Mouse (Mus musculus): ENCODE data around the gene Arhgap27. TPM values are rescaled to one million over a fixed set of nuclear protein-coding genes. Genes with fewer than 3 reads are reported as not detected.

The Arhgap27 gene
- total and polyA plus RNA-seq, 2 experiments from 2014 or later: 4.8 to 5.6 TPM

DNA sequence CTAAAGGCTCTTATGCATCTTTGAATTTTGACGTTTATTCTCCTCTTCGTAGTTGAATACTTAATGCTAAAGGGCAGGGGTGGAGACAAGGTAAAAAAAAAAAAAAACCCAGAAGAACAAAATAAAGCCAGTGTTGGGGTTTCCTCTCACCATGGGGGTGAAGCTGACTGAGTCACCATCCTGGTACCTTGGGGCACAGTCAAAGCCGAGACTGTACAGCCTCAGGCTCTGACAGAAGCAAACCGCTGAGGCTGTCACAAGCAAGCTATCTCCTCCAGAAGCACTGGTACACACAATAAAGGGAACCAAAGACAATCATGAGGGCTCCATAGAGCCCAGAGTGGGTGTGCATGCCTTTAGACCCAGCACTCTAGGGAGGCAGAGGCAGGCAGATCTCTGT, 9.1 kb upstream of the Arhgap27 start:
- Histone ChIP-seq H3K27me3 (ENCODE audit: insufficient read depth, low read length) (no peaks in the 10 kb centered on the region), H3K9me3 (ENCODE audit: low read length) (no peaks in the 10 kb centered on the region), H3K4me3 (ENCODE audit: low read depth, low read length) (no peak overlapping the region), H3K4me2 (ENCODE audit: low read depth) (no peak overlapping the region), H3K4me1 (ENCODE audit: insufficient read depth) (no peaks in the 10 kb centered on the region), H3K9ac (no peak overlapping the region), H3K36me3 (ENCODE audit: insufficient read depth) (peaks cover 46% of the 10 kb centered on the region), H3K27ac (ENCODE audit: low read depth, low read length) (no peak overlapping the region)
- TF ChIP-seq CTCF (IDR thresholded peaks at IDR 0.05; ENCODE audit: low read depth): no peak
- no peak for ATAC-seq
- 87% methylated on average over 4 of the region's 4 CpGs for WGBS
- no peak for DNase-seq

DNA sequence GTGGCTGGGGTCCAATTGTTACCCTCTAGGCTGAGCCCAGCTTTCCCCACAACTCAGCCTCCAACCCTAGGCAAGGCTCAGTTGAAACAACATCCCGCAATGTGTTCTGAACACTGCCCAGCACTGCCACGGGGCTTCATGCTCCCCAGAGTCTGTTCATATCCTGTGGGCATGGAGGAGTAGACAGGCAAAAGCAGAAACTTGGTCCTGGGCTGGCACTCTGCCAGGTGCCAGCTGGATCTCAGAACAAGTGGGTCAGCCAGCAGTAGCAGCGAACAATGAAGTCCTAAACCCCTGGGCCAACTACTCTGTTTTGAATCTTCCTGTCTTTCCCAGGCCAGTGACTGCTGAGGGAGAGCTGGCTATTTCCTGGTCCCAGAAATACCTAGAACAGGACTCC, 8.6 kb upstream of the Arhgap27 start:
- H3K36me3 ChIP-seq (ENCODE audit: insufficient read depth): peaks cover 41% of the 10 kb centered on the region
- no peak for ATAC-seq
- DNase-seq: no peak

DNA sequence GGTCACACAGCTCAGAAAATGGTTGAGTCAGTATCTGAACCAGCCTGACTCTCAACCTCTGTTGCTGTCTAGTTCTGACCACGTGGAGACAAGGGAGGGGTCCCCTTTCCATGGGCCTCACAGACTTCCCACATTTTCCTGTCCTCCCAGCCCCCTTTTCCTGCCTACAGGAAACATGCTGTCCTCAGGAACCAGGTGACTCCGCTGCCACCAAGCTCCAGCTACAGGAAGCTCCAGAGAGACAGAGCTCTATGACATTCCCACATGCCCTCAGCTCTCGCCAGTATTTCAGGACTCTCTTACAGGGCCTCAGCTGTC, 7.7 kb upstream of the Arhgap27 start:
- no peak overlapping the region for H3K4me2 ChIP-seq (ENCODE audit: low read depth)
- no peaks in the 10 kb centered on the region for H3K9me3 ChIP-seq (ENCODE audit: low read length)
- H3K9ac ChIP-seq: no peak overlapping the region
- H3K27ac ChIP-seq (ENCODE audit: low read depth, low read length): no peak overlapping the region
- DNase-seq (no peak), ATAC-seq (no peak)
- H3K4me1 ChIP-seq (ENCODE audit: insufficient read depth): no peaks in the 10 kb centered on the region
- WGBS: 82% methylated on average over 3 of the region's 3 CpGs
- no peak for TF ChIP-seq CTCF (IDR thresholded peaks at IDR 0.05; ENCODE audit: low read depth)
- peaks cover 41% of the 10 kb centered on the region for H3K36me3 ChIP-seq (ENCODE audit: insufficient read depth)
- no peaks in the 10 kb centered on the region for H3K27me3 ChIP-seq (ENCODE audit: insufficient read depth, low read length)
- H3K4me3 ChIP-seq (ENCODE audit: low read depth, low read length): no peak overlapping the region

More for the DNA sequence above, 8.6 kb upstream of the Arhgap27 start:
- no peaks in the 10 kb centered on the region for H3K27me3 ChIP-seq (ENCODE audit: insufficient read depth, low read length)
- no peaks in the 10 kb centered on the region for H3K4me1 ChIP-seq (ENCODE audit: insufficient read depth)
- H3K9me3 ChIP-seq (ENCODE audit: low read length): no peaks in the 10 kb centered on the region
- 66% methylated on average over 3 of the region's 3 CpGs for WGBS
- H3K4me3 ChIP-seq (ENCODE audit: low read depth, low read length): no peak overlapping the region
- no peak overlapping the region for H3K4me2 ChIP-seq (ENCODE audit: low read depth)
- TF ChIP-seq CTCF (IDR thresholded peaks at IDR 0.05; ENCODE audit: low read depth): no peak
- H3K27ac ChIP-seq (ENCODE audit: low read depth, low read length): no peak overlapping the region
- no peak overlapping the region for H3K9ac ChIP-seq

DNA sequence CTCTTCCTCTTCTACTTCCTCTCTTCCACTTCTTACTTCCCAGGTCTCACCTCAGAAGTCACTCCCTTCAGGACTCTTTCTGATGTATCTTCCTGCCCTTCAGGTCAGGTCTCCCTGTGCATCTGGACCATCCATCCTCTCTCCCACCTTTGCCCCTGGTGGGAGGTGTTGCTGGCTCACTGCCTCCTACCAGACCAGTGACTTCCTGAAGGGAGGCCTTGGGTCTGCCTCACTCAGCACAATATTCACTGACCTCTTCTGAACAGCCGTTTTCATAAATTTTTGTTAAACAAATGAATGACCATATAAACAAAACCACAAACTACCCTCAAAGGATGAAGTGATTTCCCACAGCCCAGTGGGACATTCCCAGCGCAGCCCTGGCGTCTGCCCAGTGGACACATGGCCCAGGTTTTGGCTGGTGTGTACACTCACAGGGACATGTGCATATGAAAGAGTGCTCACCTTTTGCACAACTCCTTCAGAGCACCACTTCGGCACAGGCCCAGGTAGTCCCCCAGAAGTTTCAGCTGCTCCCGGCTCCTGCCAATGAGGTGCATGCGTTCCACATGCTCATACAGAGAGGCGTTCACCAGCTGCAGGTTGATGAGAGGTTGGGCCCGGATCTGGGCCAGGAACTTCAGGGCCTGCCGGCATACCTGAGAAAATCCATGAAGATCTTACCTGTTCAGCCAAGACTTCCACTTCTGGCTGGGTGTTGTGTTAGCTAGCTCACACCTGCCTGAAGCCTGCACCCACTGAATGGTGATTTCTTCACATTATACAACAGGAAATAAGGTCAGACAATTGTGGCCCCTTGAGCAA, 7.1 kb upstream of the Arhgap27 start:
- WGBS: 95% methylated on average over 9 of the region's 9 CpGs
- DNase-seq (no peak), ATAC-seq (no peak)
- no peak overlapping the region for H3K4me3 ChIP-seq (ENCODE audit: low read depth, low read length)
- no peak for TF ChIP-seq CTCF (IDR thresholded peaks at IDR 0.05; ENCODE audit: low read depth)
- peaks cover 36% of the 10 kb centered on the region for H3K36me3 ChIP-seq (ENCODE audit: insufficient read depth)
- no peaks in the 10 kb centered on the region for H3K9me3 ChIP-seq (ENCODE audit: low read length)
- H3K4me2 ChIP-seq (ENCODE audit: low read depth): no peak overlapping the region
- no peak overlapping the region for H3K9ac ChIP-seq
- H3K27me3 ChIP-seq (ENCODE audit: insufficient read depth, low read length): no peaks in the 10 kb centered on the region
- no peak overlapping the region for H3K27ac ChIP-seq (ENCODE audit: low read depth, low read length)
- no peaks in the 10 kb centered on the region for H3K4me1 ChIP-seq (ENCODE audit: insufficient read depth)

DNA sequence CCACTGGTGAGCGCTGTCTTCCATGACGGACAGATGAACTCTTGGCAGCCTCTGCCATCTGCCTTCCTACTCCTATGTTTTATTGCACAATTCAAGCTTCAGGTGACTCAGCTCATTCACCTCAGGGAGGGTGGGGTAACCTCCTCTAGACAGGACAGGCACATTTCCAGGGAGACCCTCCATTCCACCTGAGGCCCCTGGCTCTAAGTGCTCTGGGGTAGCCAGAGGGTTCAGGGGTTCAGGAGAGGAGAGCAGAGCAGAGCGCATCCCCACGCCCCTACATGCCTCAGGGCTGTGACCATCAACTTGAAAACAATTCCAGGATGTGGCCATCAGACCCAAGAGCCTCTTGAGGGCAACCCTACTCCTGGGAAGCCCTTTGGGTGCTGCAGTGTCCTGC, 2.0 kb upstream of the Arhgap27 start:
- Histone ChIP-seq H3K36me3 (ENCODE audit: insufficient read depth) (peaks cover 11% of the 10 kb centered on the region), H3K4me2 (ENCODE audit: low read depth) (no peak overlapping the region), H3K27ac (ENCODE audit: low read depth, low read length) (no peak overlapping the region), H3K9ac (no peak overlapping the region), H3K27me3 (ENCODE audit: insufficient read depth, low read length) (peaks cover 36% of the 10 kb centered on the region), H3K4me1 (ENCODE audit: insufficient read depth) (0 out of 2 replicates have a peak, but pooled peaks cover 7% of the 10 kb centered on the region), H3K4me3 (ENCODE audit: low read depth, low read length) (no peak overlapping the region), H3K9me3 (ENCODE audit: low read length) (no peaks in the 10 kb centered on the region)
- ATAC-seq: no peak
- no peak for TF ChIP-seq CTCF (IDR thresholded peaks at IDR 0.05; ENCODE audit: low read depth)
- WGBS: 92% methylated on average over 4 of the region's 4 CpGs
- DNase-seq: no peak

DNA sequence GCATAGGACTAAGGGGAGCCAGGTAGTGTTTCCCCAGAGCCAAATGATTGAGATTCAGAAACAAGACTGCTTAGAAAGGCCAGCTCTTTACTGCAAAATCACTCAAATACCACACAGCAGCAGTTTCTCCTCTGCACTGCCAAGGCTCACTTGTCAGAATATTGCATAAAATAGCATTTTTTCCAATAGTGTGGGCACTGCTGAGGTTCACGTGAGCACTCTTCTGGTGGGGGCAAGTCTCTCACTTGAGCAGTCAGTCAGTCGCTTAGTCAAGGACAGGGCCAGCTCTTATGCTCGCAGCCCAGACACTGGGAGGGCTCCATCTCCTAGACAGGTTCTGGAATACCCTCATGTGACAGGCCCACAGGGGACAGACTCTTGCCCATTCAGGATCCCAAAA, 1.5 kb upstream of the Arhgap27 start:
- peaks cover 9% of the 10 kb centered on the region for H3K36me3 ChIP-seq (ENCODE audit: insufficient read depth)
- 76% methylated on average over 3 of the region's 3 CpGs for WGBS
- H3K9me3 ChIP-seq (ENCODE audit: low read length): no peaks in the 10 kb centered on the region
- no peak overlapping the region for H3K9ac ChIP-seq
- 0 out of 2 replicates have a peak, but pooled peaks cover 7% of the 10 kb centered on the region for H3K4me1 ChIP-seq (ENCODE audit: insufficient read depth)
- ATAC-seq: no peak
- no peak overlapping the region for H3K4me2 ChIP-seq (ENCODE audit: low read depth)
- H3K4me3 ChIP-seq (ENCODE audit: low read depth, low read length): no peak overlapping the region
- H3K27ac ChIP-seq (ENCODE audit: low read depth, low read length): no peak overlapping the region
- H3K27me3 ChIP-seq (ENCODE audit: insufficient read depth, low read length): peaks cover 37% of the 10 kb centered on the region
- DNase-seq: no peak
- TF ChIP-seq CTCF (IDR thresholded peaks at IDR 0.05; ENCODE audit: low read depth): no peak

DNA sequence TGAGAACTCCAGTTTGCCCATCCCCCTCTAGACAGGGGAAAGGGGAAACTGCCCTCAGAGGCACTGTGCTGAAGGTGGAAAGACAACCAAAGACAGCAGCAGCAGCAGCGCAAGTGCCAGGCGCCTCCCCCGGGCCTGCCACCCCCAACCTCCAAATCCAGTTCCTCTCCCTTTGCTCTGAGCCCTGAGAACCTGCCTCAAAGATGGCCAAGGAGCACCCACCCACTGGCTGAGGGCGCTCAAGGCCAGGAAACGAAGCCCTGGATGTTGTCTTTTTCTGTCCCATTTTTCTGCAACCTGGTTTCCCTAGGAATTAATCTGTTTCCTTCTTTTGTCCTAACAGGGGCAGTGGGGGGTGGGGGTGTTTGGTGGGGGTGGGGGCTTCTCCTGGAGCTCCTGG, 843 bp upstream of the Arhgap27 start:
- 47% methylated on average over 5 of the region's 5 CpGs for WGBS
- peaks cover 44% of the 10 kb centered on the region for H3K27me3 ChIP-seq (ENCODE audit: insufficient read depth, low read length)
- no peak overlapping the region for H3K27ac ChIP-seq (ENCODE audit: low read depth, low read length)
- H3K4me2 ChIP-seq (ENCODE audit: low read depth): no peak overlapping the region
- H3K4me1 ChIP-seq (ENCODE audit: insufficient read depth): 0 out of 2 replicates have a peak, but pooled peaks cover 7% of the 10 kb centered on the region
- no peaks in the 10 kb centered on the region for H3K9me3 ChIP-seq (ENCODE audit: low read length)
- ATAC-seq: no peak
- H3K4me3 ChIP-seq (ENCODE audit: low read depth, low read length): no peak overlapping the region
- peaks cover 9% of the 10 kb centered on the region for H3K36me3 ChIP-seq (ENCODE audit: insufficient read depth)
- no peak overlapping the region for H3K9ac ChIP-seq
- TF ChIP-seq CTCF (IDR thresholded peaks at IDR 0.05; ENCODE audit: low read depth): no peak
- DNase-seq: no peak

Measured in forebrain, postnatal 0 days (tissue).